Mouse (Mus musculus): ENCODE measurements around the gene Ell2. TPM values are rescaled to one million over a fixed set of nuclear protein-coding genes. Genes with fewer than 3 reads are reported as not detected.

The Ell2 gene
- polyA plus RNA-seq, 1 experiment from 2014 or later, result 7.0 TPM

GRCm38 (mm10) chr13:75793863-75794629, 87.5 kb downstream of the Ell2 start:
- Histone ChIP-seq H3K27me3 (no peaks in the 10 kb centered on the region), H3K4me3 (no peak overlapping the region), H3K4me1 (no peaks in the 10 kb centered on the region), H3K36me3 (no peaks in the 10 kb centered on the region), H3K4me2 (replicated peaks) (no peak overlapping the region), H3K27ac (no peak overlapping the region), H3K9ac (no peak overlapping the region), H3K9me3 (no peaks in the 10 kb centered on the region)
- no peak for ATAC-seq (ENCODE audit: insufficient number of reproducible peaks, insufficient read depth, low FRiP score, low TSS enrichment)
- WGBS, result 62% methylated on average over 6 of the region's 6 CpGs

- 30% methylated on average over 18 of the region's 18 CpGs for WGBS
Observed at GRCm38 (mm10) chr13:75797369-75798141, 91.0 kb downstream of the Ell2 start.

GRCm38 (mm10) chr13:75798413-75799302, 92.1 kb downstream of the Ell2 start:
- Histone ChIP-seq H3K4me3 (no peak overlapping the region), H3K27me3 (no peaks in the 10 kb centered on the region), H3K9ac (no peak overlapping the region), H3K4me1 (no peaks in the 10 kb centered on the region), H3K27ac (no peak overlapping the region), H3K36me3 (no peaks in the 10 kb centered on the region), H3K4me2 (replicated peaks) (no peak overlapping the region), H3K9me3 (no peaks in the 10 kb centered on the region)
- ATAC-seq (ENCODE audit: insufficient number of reproducible peaks, insufficient read depth, low FRiP score, low TSS enrichment), result no peak
- WGBS, result 58% methylated on average over 7 of the region's 7 CpGs

More at GRCm38 (mm10) chr13:75797369-75798141, 91.0 kb downstream of the Ell2 start:
- H3K4me3 ChIP-seq, result peak overlapping the region; percentile 20; the same call in 1 of the 2 replicates
- peak; percentile 96 for ATAC-seq (ENCODE audit: insufficient number of reproducible peaks, insufficient read depth, low FRiP score, low TSS enrichment)
- H3K27ac ChIP-seq, result no peak overlapping the region
- no peak overlapping the region for H3K9ac ChIP-seq
- H3K36me3 ChIP-seq, result no peaks in the 10 kb centered on the region
- H3K4me1 ChIP-seq, result no peaks in the 10 kb centered on the region
- no peaks in the 10 kb centered on the region for H3K27me3 ChIP-seq
- H3K9me3 ChIP-seq, result no peaks in the 10 kb centered on the region
- peak overlapping the region; percentile 46 for H3K4me2 ChIP-seq (replicated peaks)

GRCm38 (mm10) chr13:75799421-75799820, 92.9 kb downstream of the Ell2 start:
- Histone ChIP-seq H3K27ac (no peak overlapping the region), H3K4me1 (no peaks in the 10 kb centered on the region), H3K4me2 (replicated peaks) (no peak overlapping the region), H3K9ac (no peak overlapping the region), H3K4me3 (no peak overlapping the region), H3K9me3 (no peaks in the 10 kb centered on the region), H3K27me3 (no peaks in the 10 kb centered on the region), H3K36me3 (no peaks in the 10 kb centered on the region)
- 88% methylated on average over 3 of the region's 3 CpGs for WGBS
- ATAC-seq (ENCODE audit: insufficient number of reproducible peaks, insufficient read depth, low FRiP score, low TSS enrichment), result no peak

- ATAC-seq (ENCODE audit: insufficient number of reproducible peaks, insufficient read depth, low FRiP score, low TSS enrichment), result no peak
- no peaks in the 10 kb centered on the region for H3K27me3 ChIP-seq
- no peak overlapping the region for H3K4me3 ChIP-seq
- no peaks in the 10 kb centered on the region for H3K4me1 ChIP-seq
- no peak overlapping the region for H3K9ac ChIP-seq
- H3K36me3 ChIP-seq, result no peaks in the 10 kb centered on the region
- H3K27ac ChIP-seq, result no peak overlapping the region
- WGBS, result 88% methylated on average over 1 of the region's 1 CpGs
- no peak overlapping the region for H3K4me2 ChIP-seq (replicated peaks)
- no peaks in the 10 kb centered on the region for H3K9me3 ChIP-seq
Observed at GRCm38 (mm10) chr13:75807969-75808368, 101.4 kb downstream of the Ell2 start.

GRCm38 (mm10) chr13:75809957-75810356, 103.4 kb downstream of the Ell2 start:
- no peaks in the 10 kb centered on the region for H3K9me3 ChIP-seq
- no peaks in the 10 kb centered on the region for H3K4me1 ChIP-seq
- no peak overlapping the region for H3K9ac ChIP-seq
- H3K36me3 ChIP-seq, result no peaks in the 10 kb centered on the region
- WGBS, result 63% methylated on average over 1 of the region's 1 CpGs
- no peaks in the 10 kb centered on the region for H3K27me3 ChIP-seq
- H3K27ac ChIP-seq, result no peak overlapping the region
- no peak overlapping the region for H3K4me3 ChIP-seq
- no peak for ATAC-seq (ENCODE audit: insufficient number of reproducible peaks, insufficient read depth, low FRiP score, low TSS enrichment)
- H3K4me2 ChIP-seq (replicated peaks), result no peak overlapping the region

GRCm38 (mm10) chr13:75817183-75817582, 110.6 kb downstream of the Ell2 start:
- ATAC-seq (ENCODE audit: insufficient number of reproducible peaks, insufficient read depth, low FRiP score, low TSS enrichment), result no peak
- H3K36me3 ChIP-seq, result no peaks in the 10 kb centered on the region
- 91% methylated on average over 2 of the region's 2 CpGs for WGBS
- H3K4me2 ChIP-seq (replicated peaks), result no peak overlapping the region
- no peak overlapping the region for H3K27ac ChIP-seq
- no peak overlapping the region for H3K4me3 ChIP-seq
- H3K27me3 ChIP-seq, result no peaks in the 10 kb centered on the region
- no peaks in the 10 kb centered on the region for H3K9me3 ChIP-seq
- H3K4me1 ChIP-seq, result no peaks in the 10 kb centered on the region
- no peak overlapping the region for H3K9ac ChIP-seq

GRCm38 (mm10) chr13:75818486-75818885, 111.9 kb downstream of the Ell2 start:
- H3K36me3 ChIP-seq, result no peaks in the 10 kb centered on the region
- ATAC-seq (ENCODE audit: insufficient number of reproducible peaks, insufficient read depth, low FRiP score, low TSS enrichment), result no peak
- H3K9me3 ChIP-seq, result no peaks in the 10 kb centered on the region
- WGBS, result 38% methylated on average over 3 of the region's 3 CpGs
- no peaks in the 10 kb centered on the region for H3K27me3 ChIP-seq
- H3K4me1 ChIP-seq, result no peaks in the 10 kb centered on the region
- no peak overlapping the region for H3K4me3 ChIP-seq
- H3K9ac ChIP-seq, result no peak overlapping the region
- H3K4me2 ChIP-seq (replicated peaks), result no peak overlapping the region
- H3K27ac ChIP-seq, result no peak overlapping the region

GRCm38 (mm10) chr13:75818945-75819706, 112.6 kb downstream of the Ell2 start:
- no peaks in the 10 kb centered on the region for H3K9me3 ChIP-seq
- H3K27me3 ChIP-seq, result no peaks in the 10 kb centered on the region
- H3K4me2 ChIP-seq (replicated peaks), result no peak overlapping the region
- no peak overlapping the region for H3K4me3 ChIP-seq
- no peak for ATAC-seq (ENCODE audit: insufficient number of reproducible peaks, insufficient read depth, low FRiP score, low TSS enrichment)
- no peaks in the 10 kb centered on the region for H3K4me1 ChIP-seq
- no peaks in the 10 kb centered on the region for H3K36me3 ChIP-seq
- H3K27ac ChIP-seq, result no peak overlapping the region
- H3K9ac ChIP-seq, result no peak overlapping the region
- WGBS, result 68% methylated on average over 3 of the region's 3 CpGs

GRCm38 (mm10) chr13:75819898-75820297, 113.3 kb downstream of the Ell2 start:
- H3K4me2 ChIP-seq (replicated peaks), result no peak overlapping the region
- H3K4me1 ChIP-seq, result no peaks in the 10 kb centered on the region
- no peaks in the 10 kb centered on the region for H3K27me3 ChIP-seq
- no peak overlapping the region for H3K9ac ChIP-seq
- no peak for ATAC-seq (ENCODE audit: insufficient number of reproducible peaks, insufficient read depth, low FRiP score, low TSS enrichment)
- H3K36me3 ChIP-seq, result no peaks in the 10 kb centered on the region
- H3K9me3 ChIP-seq, result no peaks in the 10 kb centered on the region
- H3K27ac ChIP-seq, result no peak overlapping the region
- H3K4me3 ChIP-seq, result no peak overlapping the region
